Mouse (Mus musculus) midbrain, embryonic 15.5 days (tissue): ENCODE measurements around the gene Rad1. TPM values are rescaled to one million over a fixed set of nuclear protein-coding genes. Genes with fewer than 3 reads are reported as not detected.
"Not testable (repeated sequence)": the region's sequence is repeated elsewhere in the genome, so short reads cannot be mapped to it uniquely, and the experiment has no call there.

Source experiments
- ATAC-seq: fragments of 200-750 bp; cut with Nextera tagmentation; replicated peaks from 2 replicates; pipeline ENCODE4 v1.8.0; 2017; ENCODE audit warnings: moderate TSS enrichment
- H3K27ac ChIP-seq: fragments of 300-500 bp; sonication (generic); 2 replicates; pipeline ENCODE4 v1.5.1; 2015; ENCODE audit warnings: mild to moderate bottlenecking, inconsistent platforms
- H3K27me3 ChIP-seq: fragments of 300-500 bp; sonication (generic); replicated peaks from 2 replicates; pipeline ENCODE4 v1.6.1; 2015; ENCODE audit warnings: inconsistent platforms
- H3K36me3 ChIP-seq: fragments of 300-500 bp; sonication (generic); replicated peaks from 2 replicates; pipeline ENCODE4 v1.6.1; 2015; ENCODE audit warnings: inconsistent platforms
- H3K4me1 ChIP-seq: fragments of 300-500 bp; sonication (generic); 2 replicates; pipeline ENCODE4 v1.6.1; 2015; ENCODE audit warnings: inconsistent platforms
- H3K4me2 ChIP-seq: fragments of 300-500 bp; sonication (generic); 2 replicates; pipeline ENCODE4 v1.6.1; 2015; ENCODE audit warnings: inconsistent platforms, mild to moderate bottlenecking, moderate library complexity
- H3K4me3 ChIP-seq: fragments of 300-500 bp; sonication (generic); 2 replicates; pipeline ENCODE4 v1.5.1; 2015; ENCODE audit warnings: mild to moderate bottlenecking, inconsistent platforms
- H3K9ac ChIP-seq: fragments of 300-500 bp; sonication (generic); 2 replicates; pipeline ENCODE4 v1.6.1; 2015; ENCODE audit warnings: mild to moderate bottlenecking, inconsistent platforms
- H3K9me3 ChIP-seq: fragments of 300-500 bp; sonication (generic); 2 replicates; pipeline ENCODE4 v1.6.1; 2016; ENCODE audit warnings: inconsistent platforms
- WGBS: fragments of 180-500 bp; shearing (Covaris S2); methylation state at CpG from one replicate; pipeline ENCODE4 v1.1.7; 2015; ENCODE audit warnings: mixed read lengths; 5-methylcytosine and 5-hydroxymethylcytosine counted together
- polyA plus RNA-seq: library from polyadenylated mRNA; unstranded; fragments of >200 nt; fragmentation: Nextera tagmentation; extraction: Ambion mirVana; gene quantifications from 2 replicates; pipeline ENCODE4 v1.2.1, GENCODE M21; 2015

Rad1 gene
- polyA plus RNA-seq, 1 experiment from 2014 or later = 24.7 TPM

DNA sequence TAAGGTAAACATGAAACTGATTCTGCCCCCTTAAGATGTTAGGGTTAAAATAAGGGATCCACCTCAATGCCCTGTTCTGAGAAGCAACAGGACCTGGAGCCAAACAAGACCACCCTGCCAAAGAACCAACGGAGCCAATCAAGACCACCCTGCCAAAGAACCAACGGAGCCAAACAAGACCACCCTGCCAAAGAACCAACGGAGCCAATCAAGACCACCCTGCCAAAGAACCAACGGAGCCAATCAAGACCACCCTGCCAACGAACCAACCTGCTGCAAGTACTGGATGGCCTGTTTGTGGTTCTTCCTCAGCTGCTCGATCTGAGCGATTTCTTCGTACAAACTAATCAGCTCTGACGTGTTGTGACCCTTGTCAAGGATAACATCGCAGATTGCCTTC lies 47.5 kb downstream of the Rad1 start:
- not testable (repeated sequence) for H3K9ac ChIP-seq, H3K4me2 ChIP-seq, H3K27ac ChIP-seq, H3K36me3 ChIP-seq, H3K4me3 ChIP-seq, ATAC-seq, H3K4me1 ChIP-seq, H3K27me3 ChIP-seq, H3K9me3 ChIP-seq
- 92% methylated on average over 10 of the region's 10 CpGs for WGBS

GRCm38 (mm10) chr15:10534591-10534990 lies 48.8 kb downstream of the Rad1 start:
- no peak overlapping the region for H3K9ac ChIP-seq
- WGBS = 89% methylated on average over 5 of the region's 5 CpGs
- no peaks in the 10 kb centered on the region for H3K4me1 ChIP-seq
- no peak for ATAC-seq
- no peak overlapping the region for H3K4me2 ChIP-seq
- no peaks in the 10 kb centered on the region for H3K27me3 ChIP-seq
- H3K4me3 ChIP-seq = no peak overlapping the region
- no peaks in the 10 kb centered on the region for H3K36me3 ChIP-seq
- H3K9me3 ChIP-seq = no peaks in the 10 kb centered on the region
- H3K27ac ChIP-seq = no peak overlapping the region

- 87% methylated on average over 7 of the region's 7 CpGs for WGBS
- Histone ChIP-seq H3K27me3 (no peaks in the 10 kb centered on the region), H3K9me3 (no peaks in the 10 kb centered on the region), H3K36me3 (no peaks in the 10 kb centered on the region), H3K27ac (no peak overlapping the region), H3K4me3 (no peak overlapping the region), H3K4me2 (no peak overlapping the region), H3K9ac (no peak overlapping the region), H3K4me1 (no peaks in the 10 kb centered on the region)
- no peak for ATAC-seq
These were observed 50.2 kb downstream of the Rad1 start for GRCm38 (mm10) chr15:10535969-10536368.

DNA sequence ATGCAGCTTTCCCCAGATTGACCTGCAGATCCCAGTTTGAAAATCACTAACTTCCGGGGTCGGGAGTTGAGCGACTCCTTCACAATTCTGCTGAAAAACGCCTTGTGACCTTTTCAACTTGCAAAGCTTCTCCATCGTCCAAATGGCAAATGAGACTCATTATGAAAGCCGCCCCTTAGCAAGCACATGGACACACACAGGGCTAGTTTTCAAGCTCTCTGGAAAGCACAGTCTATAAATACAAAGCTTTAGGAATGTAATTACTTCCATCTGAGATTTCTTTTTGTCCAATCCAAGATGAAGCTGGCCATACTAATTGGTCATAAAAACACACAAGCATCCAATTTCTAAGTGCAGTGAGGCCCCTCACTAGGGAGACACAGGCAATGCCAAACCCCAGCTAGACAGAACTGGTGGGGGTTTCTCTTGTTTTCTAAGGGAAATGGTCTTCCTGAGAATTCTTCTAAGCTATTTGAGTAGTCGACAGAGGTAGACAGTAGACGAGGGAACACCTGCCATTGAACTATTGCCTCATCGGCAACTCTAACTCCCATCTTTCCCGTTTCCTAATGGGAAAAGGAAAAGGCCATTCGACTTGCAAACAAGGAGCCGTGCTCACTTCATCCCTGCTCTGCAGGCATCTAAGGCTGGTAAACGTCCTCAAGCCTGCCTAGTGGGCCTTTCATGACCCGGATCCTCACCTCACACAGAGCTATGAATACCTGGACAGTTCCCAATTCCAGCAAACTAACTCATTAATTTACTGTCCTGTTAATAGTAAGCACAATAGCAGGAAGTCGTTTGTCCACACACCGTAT lies 54.7 kb downstream of the Rad1 start:
- no peak for ATAC-seq
- Histone ChIP-seq H3K36me3 (no peaks in the 10 kb centered on the region), H3K9me3 (no peaks in the 10 kb centered on the region), H3K4me2 (no peak overlapping the region), H3K27ac (no peak overlapping the region), H3K9ac (no peak overlapping the region), H3K27me3 (no peaks in the 10 kb centered on the region), H3K4me3 (no peak overlapping the region), H3K4me1 (no peaks in the 10 kb centered on the region)
- WGBS = 77% methylated on average over 16 of the region's 16 CpGs

Other genes starting within 250 kb of the Rad1 start
- not detected in 2 replicates for gene Gm21973, start 160.6 kb upstream of the Rad1 start, polyA plus RNA-seq
- not detected in 2 replicates for gene Agxt2, start 127.5 kb upstream of the Rad1 start, polyA plus RNA-seq
- 10.8 and 11.2 TPM in 2 replicates for gene Dnajc21, start 15.5 kb upstream of the Rad1 start, polyA plus RNA-seq
- 43.6 and 49.7 TPM in 2 replicates for gene Brix1, start 71 bp upstream of the Rad1 start, polyA plus RNA-seq
- not detected in 2 replicates for gene Ttc23l, start 72.7 kb downstream of the Rad1 start, polyA plus RNA-seq
- gene Rai14, start 228.6 kb downstream of the Rad1 start, polyA plus RNA-seq = 14.0 and 14.5 TPM in 2 replicates